Mouse (Mus musculus) bone marrow, adult 2 months (tissue): Measurements from ENCODE around the gene Gm10260.

Experiments
- CTCF ChIP-seq: fragments of 200-500 bp; IDR thresholded peaks from 2 replicates; pipeline ENCODE4 v1.5.1; 2011; ENCODE audit warnings: low read length, control low read depth; ENCODE audit not compliant: control insufficient read depth, insufficient read depth
- POLR2A ChIP-seq: fragments of 200-500 bp; IDR thresholded peaks from 2 replicates; pipeline ENCODE4 v1.6.1; 2011; ENCODE audit warnings: low read depth, mild to moderate bottlenecking, control low read depth, low read length, borderline replicate concordance; ENCODE audit not compliant: control insufficient read depth

GRCm38 (mm10) chr13:97768046-97768682, 7.7 kb upstream of the Gm10260 start:
- TF ChIP-seq CTCF (no peak), POLR2A (no peak)
